Mouse (Mus musculus) retina, embryonic 14.5 days (tissue): ENCODE data around the gene Trim11.
A peak's percentile ranks its signal among the peaks of the same experiment; 100 is the strongest.

ENCODE experiments used
- DNase-seq: peaks from one replicate; pipeline ENCODE4 v3.0.0-alpha.2; 2015; ENCODE audit warnings: low spot score

The Trim11 gene

GRCm38 (mm10) chr11:58955868-58956257, 22.0 kb upstream of the Trim11 start:
- no peak for DNase-seq

- DNase-seq = no peak
Measured at GRCm38 (mm10) chr11:58957226-58957914, 20.5 kb upstream of the Trim11 start.

- no peak for DNase-seq
Measured at GRCm38 (mm10) chr11:58958536-58958935, 19.4 kb upstream of the Trim11 start.

GRCm38 (mm10) chr11:58959186-58959825, 18.6 kb upstream of the Trim11 start:
- no peak for DNase-seq

- DNase-seq = peak; percentile 83
Measured at GRCm38 (mm10) chr11:58959921-58960465, 17.9 kb upstream of the Trim11 start.

GRCm38 (mm10) chr11:58961364-58962177, 16.3 kb upstream of the Trim11 start:
- no peak for DNase-seq

GRCm38 (mm10) chr11:58963543-58963942, 14.3 kb upstream of the Trim11 start:
- DNase-seq = peak; percentile 37

GRCm38 (mm10) chr11:58964216-58964615, 13.7 kb upstream of the Trim11 start:
- no peak for DNase-seq

GRCm38 (mm10) chr11:58965001-58965760, 12.7 kb upstream of the Trim11 start:
- no peak for DNase-seq

- peak; percentile 39 for DNase-seq
Measured at GRCm38 (mm10) chr11:58967346-58967745, 10.5 kb upstream of the Trim11 start.

GRCm38 (mm10) chr11:58968551-58968950, 9.3 kb upstream of the Trim11 start:
- DNase-seq = no peak

GRCm38 (mm10) chr11:58969027-58969426, 8.9 kb upstream of the Trim11 start:
- DNase-seq = no peak

- no peak for DNase-seq
Measured at GRCm38 (mm10) chr11:58969659-58970058, 8.2 kb upstream of the Trim11 start.

GRCm38 (mm10) chr11:58970831-58971530, 6.9 kb upstream of the Trim11 start:
- DNase-seq = no peak

- no peak for DNase-seq
Measured at GRCm38 (mm10) chr11:58971796-58972195, 6.1 kb upstream of the Trim11 start.

- DNase-seq = no peak
Measured at GRCm38 (mm10) chr11:58974414-58974813, 3.5 kb upstream of the Trim11 start.

GRCm38 (mm10) chr11:58977150-58977549, 743 bp upstream of the Trim11 start:
- peak; percentile 37 for DNase-seq

- DNase-seq = peak; percentile 17
Measured at GRCm38 (mm10) chr11:58977607-58978026, 276 bp upstream of the Trim11 start.

- DNase-seq = no peak
Measured at GRCm38 (mm10) chr11:58978706-58979030, 775 bp downstream of the Trim11 start.

- no peak for DNase-seq
Measured at GRCm38 (mm10) chr11:58979183-58979582, 1.3 kb downstream of the Trim11 start.

- DNase-seq = no peak
Measured at GRCm38 (mm10) chr11:58979661-58980060, 1.8 kb downstream of the Trim11 start.
